Mouse (Mus musculus) embryonic fibroblast, embryonic 13.5 days (primary cell): ENCODE data around the gene Nemf. TPM values are rescaled to one million over a fixed set of nuclear protein-coding genes. Genes with fewer than 3 reads are reported as not detected.

Source experiments
- H3K27ac ChIP-seq: 2 replicates; pipeline ENCODE4 v1.5.1; 2012; ENCODE audit warnings: low read length, control low read depth, inconsistent platforms; ENCODE audit not compliant: insufficient read depth
- H3K4me1 ChIP-seq: 2 replicates; pipeline ENCODE4 v1.6.1; 2011; ENCODE audit warnings: low read length; ENCODE audit not compliant: control insufficient read depth, insufficient read depth
- H3K4me3 ChIP-seq: 2 replicates; pipeline ENCODE4 v1.5.1; 2011; ENCODE audit warnings: mild to moderate bottlenecking, control low read depth, low read length; ENCODE audit not compliant: insufficient read depth
- CTCF ChIP-seq: IDR thresholded peaks from 2 replicates; pipeline ENCODE4 v1.5.1; 2011; ENCODE audit warnings: mild to moderate bottlenecking, control low read depth, low read length, moderate library complexity, borderline replicate concordance; ENCODE audit not compliant: insufficient read depth
- POLR2A ChIP-seq: IDR thresholded peaks from 2 replicates; pipeline ENCODE4 v1.6.1; 2011; ENCODE audit warnings: low read depth, mild to moderate bottlenecking, control low read depth, low read length, moderate library complexity
- polyA plus RNA-seq: library from polyadenylated mRNA; stranded (reverse); fragments of >200 nt; gene quantifications from 2 replicates; pipeline ENCODE4 v1.2.4, GENCODE M21; 2011; ENCODE audit warnings: low read depth; ENCODE audit not compliant: missing spikeins, insufficient read length

Gene Nemf
- 57.2 and 70.2 TPM in 2 replicates for polyA plus RNA-seq

- peak within 1 kb of the TSS; percentile 51; the same call in 1 of the 2 replicates for H3K27ac ChIP-seq
These were observed at the start of gene Nemf for GRCm38 (mm10) chr12:69356546-69357299. TSS of gene Nemf (minus strand) at chr12:69357165.

GRCm38 (mm10) chr12:69402594-69403167 lies 45.7 kb upstream of the Nemf start:
- Histone ChIP-seq H3K4me1 (peaks cover 4% of the 10 kb centered on the region), H3K27ac (no peak overlapping the region)
- TF ChIP-seq CTCF (no peak), POLR2A (no peak)

More at GRCm38 (mm10) chr12:69356546-69357299, at the start of gene Nemf:
- TF ChIP-seq CTCF (no peak), POLR2A (peak; percentile 99)
- peak within 1 kb of the TSS; percentile 78 for H3K4me3 ChIP-seq
- H3K4me1 ChIP-seq: peaks cover 5% of the 10 kb centered on the region; the same call in 1 of the 2 replicates

GRCm38 (mm10) chr12:69402100-69402499 lies 45.1 kb upstream of the Nemf start:
- peaks cover 4% of the 10 kb centered on the region for H3K4me1 ChIP-seq
- H3K27ac ChIP-seq: no peak overlapping the region
- TF ChIP-seq POLR2A (no peak), CTCF (no peak)
- H3K4me3 ChIP-seq: no peak overlapping the region

More at GRCm38 (mm10) chr12:69402594-69403167, 45.7 kb upstream of the Nemf start:
- no peak overlapping the region for H3K4me3 ChIP-seq

GRCm38 (mm10) chr12:69400871-69401286 lies 43.9 kb upstream of the Nemf start:
- H3K4me1 ChIP-seq: peaks cover 4% of the 10 kb centered on the region
- no peak for TF ChIP-seq CTCF
- TF ChIP-seq POLR2A: no peak
- H3K4me3 ChIP-seq: no peak overlapping the region
- no peak overlapping the region for H3K27ac ChIP-seq

GRCm38 (mm10) chr12:69400367-69400766 lies 43.4 kb upstream of the Nemf start:
- Histone ChIP-seq H3K4me1 (peaks cover 4% of the 10 kb centered on the region), H3K27ac (no peak overlapping the region), H3K4me3 (no peak overlapping the region)
- TF ChIP-seq POLR2A (no peak), CTCF (no peak)

GRCm38 (mm10) chr12:69394456-69394855 lies 37.5 kb upstream of the Nemf start:
- Histone ChIP-seq H3K4me1 (no peaks in the 10 kb centered on the region), H3K27ac (no peak overlapping the region), H3K4me3 (no peak overlapping the region)
- TF ChIP-seq CTCF: no peak
- TF ChIP-seq POLR2A: no peak

- Histone ChIP-seq H3K4me1 (0 out of 2 replicates have a peak, but pooled peaks cover 1% of the 10 kb centered on the region), H3K4me3 (no peak overlapping the region), H3K27ac (no peak overlapping the region)
- TF ChIP-seq POLR2A (no peak), CTCF (no peak)
These were observed 36.1 kb upstream of the Nemf start for GRCm38 (mm10) chr12:69393076-69393475.

GRCm38 (mm10) chr12:69390000-69390698 lies 33.2 kb upstream of the Nemf start:
- H3K4me1 ChIP-seq: peaks cover 4% of the 10 kb centered on the region; the same call in 1 of the 2 replicates
- H3K27ac ChIP-seq: no peak overlapping the region
- TF ChIP-seq CTCF (no peak), POLR2A (no peak)
- no peak overlapping the region for H3K4me3 ChIP-seq

- TF ChIP-seq POLR2A (no peak), CTCF (no peak)
- Histone ChIP-seq H3K27ac (no peak overlapping the region), H3K4me3 (no peak overlapping the region), H3K4me1 (peaks cover 4% of the 10 kb centered on the region; the same call in 1 of the 2 replicates)
These were observed 32.4 kb upstream of the Nemf start for GRCm38 (mm10) chr12:69389273-69389938.
